Mouse (Mus musculus) brain, embryonic 14.5 days (tissue): ENCODE results near the gene Olfr544.

ENCODE experiments used
- CTCF ChIP-seq: fragments of 200-500 bp; IDR thresholded peaks from 2 replicates; pipeline ENCODE4 v1.5.1; 2012; ENCODE audit warnings: inconsistent platforms, mild to moderate bottlenecking, moderate library complexity, borderline replicate concordance; ENCODE audit not compliant: insufficient read depth, insufficient read length; ENCODE audit errors: extremely low read depth
- POLR2A ChIP-seq: fragments of 200-500 bp; IDR thresholded peaks from 2 replicates; pipeline ENCODE4 v1.6.1; 2012; ENCODE audit warnings: mild to moderate bottlenecking, inconsistent platforms, borderline replicate concordance; ENCODE audit not compliant: poor library complexity, insufficient read depth, insufficient read length, severe bottlenecking; ENCODE audit errors: extremely low read depth

- TF ChIP-seq CTCF (no peak), POLR2A (no peak)
Observed at GRCm38 (mm10) chr7:102472675-102473074, 15.4 kb downstream of the Olfr544 start.
